Mouse (Mus musculus) lung, postnatal 14 days (tissue): ENCODE results near the gene Unc5c.

ENCODE experiments used
- DNase-seq: peaks from one replicate; pipeline ENCODE4 v3.0.0; 2021

Gene Unc5c

DNA sequence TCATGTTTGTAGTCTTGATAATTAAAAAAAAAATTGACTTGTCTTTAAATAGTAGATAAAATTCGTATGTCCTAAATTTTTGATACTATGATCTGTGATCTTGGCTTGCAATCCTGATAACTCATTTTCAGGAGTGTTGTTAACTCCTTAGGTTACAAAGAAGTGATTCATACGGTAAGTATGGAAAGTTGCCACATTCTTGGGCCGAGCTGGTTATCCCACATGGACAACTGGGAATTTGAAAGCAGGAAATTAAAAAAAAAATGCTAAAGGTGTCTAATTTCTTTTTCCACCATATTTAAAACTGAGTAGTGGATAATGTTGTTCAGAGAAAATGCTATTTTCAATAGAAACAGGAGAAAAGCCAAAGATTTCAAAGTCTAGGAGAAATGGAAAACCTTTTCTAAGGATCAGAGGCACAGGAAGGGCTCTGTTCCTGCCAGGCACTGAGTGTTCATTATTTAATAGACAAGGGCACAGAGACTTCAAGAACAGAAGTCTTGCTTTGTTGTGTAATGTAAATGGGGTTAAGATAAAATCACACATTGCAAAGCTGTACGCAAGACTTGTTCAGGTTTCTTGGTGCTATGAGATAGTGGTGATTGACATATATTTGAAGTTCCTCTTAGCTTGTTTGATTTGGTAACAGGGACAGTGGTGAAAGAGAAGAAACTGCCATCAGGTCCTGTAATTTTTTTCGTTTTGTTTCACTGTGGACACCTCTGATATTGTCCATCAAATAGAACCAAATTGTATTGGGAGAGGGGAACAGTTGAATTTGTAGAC, 46.4 kb downstream of the Unc5c start:
- DNase-seq = no peak

DNA sequence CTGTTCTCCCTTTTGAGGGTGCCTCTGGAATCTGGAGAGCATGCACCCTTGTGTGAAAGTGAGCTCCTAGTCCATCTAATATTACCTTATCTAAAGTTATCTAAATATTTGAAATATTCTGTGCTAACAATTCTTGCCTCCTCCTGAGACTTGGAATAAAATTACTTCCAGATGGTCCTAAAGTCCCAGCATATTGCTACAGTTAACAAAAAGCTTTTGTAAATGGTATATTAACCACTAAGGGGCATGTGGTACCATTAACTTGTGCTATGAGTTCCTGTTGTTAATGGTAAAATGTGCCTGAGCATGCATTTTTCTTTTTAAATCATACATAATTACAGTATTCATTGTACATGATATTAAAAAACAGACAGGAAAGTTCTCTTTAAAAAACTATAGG, 63.7 kb downstream of the Unc5c start:
- DNase-seq = no peak

DNA sequence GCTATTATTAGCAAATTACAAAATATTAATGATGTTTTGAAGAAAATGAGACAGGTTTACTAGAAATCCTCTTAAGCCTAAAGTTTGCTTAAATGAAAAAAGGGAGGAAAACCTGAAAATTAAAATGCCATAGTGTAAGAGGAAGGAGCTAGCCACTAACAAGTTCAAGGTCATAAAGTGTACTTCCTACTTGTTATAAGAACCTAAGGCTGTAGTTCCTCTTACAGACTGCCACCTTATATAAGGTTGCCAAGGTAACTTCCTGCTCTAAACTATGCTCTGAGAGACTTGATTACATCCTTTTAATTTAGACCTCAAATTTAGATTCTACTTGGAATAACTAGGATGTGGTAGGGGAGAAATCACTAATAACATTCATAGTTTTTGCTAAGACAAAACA, 64.6 kb downstream of the Unc5c start:
- no peak for DNase-seq

DNA sequence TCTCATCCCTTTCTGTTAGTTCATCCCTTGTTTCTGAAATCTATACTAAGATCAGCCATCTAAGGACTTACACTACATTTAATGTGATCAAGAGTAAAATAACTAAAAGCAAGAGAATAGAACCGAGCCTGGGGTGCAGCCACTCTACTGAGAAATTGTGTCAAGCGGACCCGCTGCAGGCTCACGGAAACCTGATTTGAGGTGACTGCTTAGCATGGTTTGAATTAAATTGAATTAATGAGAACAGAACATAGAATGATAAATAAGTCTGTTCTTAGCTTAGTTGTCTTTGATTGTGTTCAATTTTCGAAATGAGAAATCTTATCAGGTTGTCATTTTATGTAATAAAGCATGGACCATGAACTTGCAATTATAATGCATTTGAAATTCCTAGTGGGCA, 68.8 kb downstream of the Unc5c start:
- no peak for DNase-seq

DNA sequence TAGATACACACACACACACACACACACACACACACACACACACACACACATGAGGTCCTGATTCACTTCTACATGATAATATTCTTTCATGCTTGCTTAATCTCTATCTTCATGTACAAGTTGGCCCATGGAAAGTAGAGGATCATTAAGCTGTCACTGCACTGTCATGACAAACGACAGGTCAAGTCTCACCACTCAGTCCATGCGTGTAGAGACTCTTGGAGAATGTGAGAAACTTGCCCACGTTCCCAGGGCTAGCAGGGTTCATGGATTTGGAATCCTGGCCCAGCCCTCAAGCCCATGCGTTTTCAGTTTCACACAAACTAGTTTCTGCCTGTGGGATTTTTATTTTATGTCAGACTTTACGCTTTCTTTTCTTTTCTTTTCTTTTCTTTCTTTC, 71.8 kb downstream of the Unc5c start:
- DNase-seq = no peak

DNA sequence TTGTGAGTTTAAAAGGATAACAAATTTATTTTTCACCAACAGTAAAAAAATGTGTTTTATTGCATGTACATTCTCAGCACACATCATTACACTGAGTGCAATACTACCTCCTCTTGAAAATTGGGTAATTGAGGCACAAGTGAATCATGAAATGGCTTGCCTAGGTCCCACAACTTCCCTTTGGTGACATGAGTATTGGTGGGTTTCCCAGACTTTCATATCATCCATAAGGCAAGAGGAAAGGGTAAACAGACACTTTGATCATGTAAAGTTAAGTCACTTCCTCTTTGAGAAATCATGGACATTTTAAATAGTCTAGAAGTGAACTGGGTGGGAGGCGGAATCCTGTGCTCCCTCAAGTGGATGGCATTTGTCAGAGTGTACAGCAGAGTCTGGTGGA, 73.1 kb downstream of the Unc5c start:
- DNase-seq = no peak

DNA sequence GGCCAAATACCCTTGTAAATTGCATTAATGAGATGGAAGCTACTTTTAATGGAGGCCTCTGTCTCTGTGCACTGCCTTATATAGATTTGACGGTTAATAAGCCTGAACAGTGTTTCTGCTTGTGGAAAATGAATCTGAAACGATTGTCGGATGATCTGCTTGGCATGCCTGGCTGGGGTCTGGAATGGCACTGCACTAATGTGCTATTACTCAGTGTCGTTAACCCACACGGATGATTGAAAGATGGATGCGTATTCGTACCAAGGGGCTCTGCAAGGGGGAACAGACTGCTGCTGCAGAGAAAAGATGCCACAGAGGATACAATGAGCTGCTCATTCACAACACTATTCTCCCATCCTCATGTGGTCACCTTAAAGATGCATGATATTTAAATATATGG, 75.7 kb downstream of the Unc5c start:
- DNase-seq = no peak

DNA sequence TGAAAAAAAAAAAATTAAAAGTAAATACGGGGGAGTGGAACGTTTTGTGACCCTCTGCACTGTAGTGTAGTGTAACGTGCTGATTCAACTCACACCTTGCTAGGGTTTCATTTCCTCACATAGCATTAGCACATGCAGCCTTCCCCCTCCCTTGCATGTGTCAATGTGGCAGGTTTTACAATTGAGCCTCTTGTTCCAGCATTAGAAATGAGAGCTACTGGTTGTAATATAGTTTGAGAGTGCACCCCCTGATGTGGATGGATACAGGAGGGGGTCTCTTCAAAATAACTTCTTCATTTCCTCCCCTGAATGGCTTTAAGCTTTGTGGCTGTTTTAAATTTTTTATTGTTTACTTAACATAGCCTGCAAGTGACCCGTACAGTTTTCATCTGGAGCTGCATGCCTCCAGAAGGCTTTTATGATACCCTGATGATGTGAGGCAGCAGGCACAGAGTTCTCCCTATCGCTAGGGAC, 82.4 kb downstream of the Unc5c start:
- no peak for DNase-seq

DNA sequence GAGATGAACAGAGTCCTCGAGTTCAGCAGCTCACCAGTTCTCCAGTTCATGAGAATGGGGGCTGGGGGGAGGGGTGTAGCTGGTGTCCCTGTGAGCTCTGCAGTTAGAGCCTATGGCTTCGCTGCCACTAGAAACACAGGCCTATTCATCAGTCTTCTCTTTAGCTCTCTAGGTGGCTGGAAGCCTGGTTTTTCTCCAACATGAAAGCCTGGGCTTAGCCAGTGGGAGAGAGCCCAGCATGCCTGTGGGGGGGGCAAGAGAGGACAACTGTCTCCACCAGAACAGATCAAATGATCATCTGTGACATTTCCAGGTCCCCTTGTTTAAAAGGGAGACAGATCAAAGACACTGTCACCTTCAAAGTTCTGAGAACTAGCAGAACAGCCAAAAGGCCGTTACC, 84.6 kb downstream of the Unc5c start:
- DNase-seq = no peak

DNA sequence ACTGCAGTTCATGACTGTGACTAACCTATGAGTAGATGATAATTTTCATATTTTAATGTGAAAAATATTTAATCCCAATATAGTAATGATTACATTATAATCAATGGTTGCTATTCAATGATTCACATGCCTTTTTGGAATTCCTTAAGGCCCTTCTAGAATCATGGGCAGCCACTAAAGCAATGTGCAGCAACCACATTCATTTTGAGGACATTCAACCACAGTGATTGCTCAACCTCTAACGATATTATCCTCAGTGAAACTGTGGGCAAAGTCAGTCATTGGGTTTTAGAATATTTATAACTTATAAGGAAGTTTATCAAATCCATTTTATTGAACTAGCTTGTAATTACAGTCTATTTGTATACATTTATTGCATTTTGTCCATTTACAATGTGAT, 87.9 kb downstream of the Unc5c start:
- no peak for DNase-seq

DNA sequence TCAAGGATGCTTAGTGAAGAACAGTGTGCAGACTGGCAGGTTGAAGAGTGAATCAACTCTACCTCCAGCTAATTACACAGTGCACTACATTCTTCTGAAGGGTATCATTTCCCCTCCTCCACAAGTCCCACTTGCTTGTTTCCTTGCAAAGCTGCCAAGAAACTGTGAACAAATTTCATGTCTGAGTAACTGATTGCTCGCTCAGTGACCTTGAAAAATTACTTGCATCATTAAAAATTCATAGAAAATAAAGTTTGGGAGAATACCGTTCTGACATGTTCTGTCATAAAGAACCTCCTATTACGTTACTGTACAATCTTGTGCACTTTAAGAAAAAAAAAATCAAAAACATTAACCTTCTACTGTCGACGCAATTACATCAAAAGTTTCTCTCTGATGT, 92.1 kb downstream of the Unc5c start:
- no peak for DNase-seq

DNA sequence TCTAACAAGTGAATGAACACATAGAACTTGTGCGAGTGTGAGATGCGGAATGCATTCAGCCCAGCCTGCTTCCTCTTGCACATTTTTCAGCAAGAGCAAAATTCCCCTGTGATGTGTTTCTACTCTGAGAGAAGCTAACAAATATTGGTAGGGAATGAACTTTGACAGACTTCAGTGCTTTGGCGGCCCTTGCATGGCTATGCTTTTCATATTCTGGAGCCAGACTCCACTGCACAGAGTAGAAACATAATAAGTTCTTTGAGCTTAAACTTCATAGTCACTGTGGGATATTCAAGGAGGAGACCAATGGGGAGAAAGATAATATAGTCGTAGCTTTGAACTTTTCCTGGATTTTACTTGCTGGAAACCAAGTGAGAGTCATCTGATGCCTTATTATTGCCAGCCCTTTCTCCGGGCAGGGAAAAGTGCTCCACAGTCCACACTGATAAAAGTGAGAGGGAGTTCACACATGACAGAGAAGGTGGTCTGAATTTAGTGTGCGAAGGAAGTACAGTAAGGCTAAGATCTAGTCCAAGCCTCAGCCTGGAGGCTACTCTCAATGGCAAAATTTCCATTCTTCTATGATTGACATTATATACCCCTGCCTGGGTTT, 110.2 kb downstream of the Unc5c start:
- no peak for DNase-seq

DNA sequence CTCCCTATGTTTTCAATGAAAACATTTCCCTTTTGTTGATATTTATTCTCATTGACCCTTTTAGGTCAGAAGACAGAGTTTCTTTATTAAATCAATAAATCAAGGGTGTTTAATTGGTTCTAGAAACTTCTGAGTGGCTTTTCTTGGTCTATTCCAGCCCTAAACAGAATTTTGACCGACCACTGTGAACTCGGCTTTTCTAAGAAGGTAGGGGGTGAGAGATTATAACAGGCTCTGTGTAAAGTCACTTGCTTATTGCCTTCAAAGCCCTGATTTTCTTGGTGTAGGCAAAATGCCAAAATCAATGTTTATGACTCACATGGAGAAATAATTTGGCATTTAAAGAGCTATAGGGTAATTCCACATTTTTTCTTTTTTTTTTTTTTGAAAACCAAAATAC, 112.4 kb downstream of the Unc5c start:
- DNase-seq = no peak

DNA sequence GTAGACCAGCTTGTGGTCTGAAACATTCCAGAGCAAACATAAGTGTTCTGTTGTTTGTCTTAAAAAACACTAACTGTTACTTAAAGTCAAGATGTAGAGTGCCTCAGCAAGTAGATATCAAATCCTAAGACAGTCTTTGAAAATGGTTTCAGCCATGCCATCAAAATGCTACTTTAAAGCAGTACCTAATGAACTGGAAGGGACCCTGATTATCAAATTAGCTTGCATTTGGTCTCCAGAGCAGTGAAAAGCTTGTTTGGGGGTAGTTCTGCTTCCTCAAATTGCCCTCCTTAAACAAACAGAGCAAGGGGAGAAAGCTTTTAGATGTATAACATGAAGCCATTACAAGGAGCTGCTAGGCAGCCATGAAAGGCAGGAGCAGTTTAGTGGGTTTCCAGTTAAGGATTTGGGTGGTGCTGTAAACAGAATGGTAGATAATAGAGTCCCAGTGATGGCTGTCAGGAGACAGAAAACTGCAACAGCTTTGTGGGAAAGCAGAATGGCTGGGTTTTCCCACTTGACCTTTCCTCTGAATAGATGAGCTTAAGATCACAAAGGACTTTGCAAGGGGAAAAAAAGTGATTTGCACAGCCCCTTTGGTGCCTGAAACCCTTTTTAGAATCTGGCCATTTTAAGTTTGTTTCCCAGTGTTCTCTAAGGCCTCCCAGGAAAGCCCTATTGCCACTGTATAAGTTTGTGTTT, 116.3 kb downstream of the Unc5c start:
- DNase-seq = no peak

DNA sequence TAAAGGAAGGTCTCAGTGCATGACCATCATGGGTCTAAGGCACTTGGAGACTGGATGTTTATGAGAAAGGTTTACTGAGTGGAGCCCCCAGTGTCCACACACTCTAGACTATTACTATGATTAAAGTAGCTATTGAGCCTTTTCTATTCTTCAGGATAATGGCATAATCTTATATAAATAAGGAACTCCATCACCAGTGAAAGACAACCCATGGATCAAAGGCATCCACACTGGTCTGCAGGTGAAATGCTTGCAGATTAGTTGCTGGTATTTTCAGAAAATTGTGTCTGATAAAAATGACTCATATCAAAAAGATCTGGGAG, 116.8 kb downstream of the Unc5c start:
- no peak for DNase-seq

DNA sequence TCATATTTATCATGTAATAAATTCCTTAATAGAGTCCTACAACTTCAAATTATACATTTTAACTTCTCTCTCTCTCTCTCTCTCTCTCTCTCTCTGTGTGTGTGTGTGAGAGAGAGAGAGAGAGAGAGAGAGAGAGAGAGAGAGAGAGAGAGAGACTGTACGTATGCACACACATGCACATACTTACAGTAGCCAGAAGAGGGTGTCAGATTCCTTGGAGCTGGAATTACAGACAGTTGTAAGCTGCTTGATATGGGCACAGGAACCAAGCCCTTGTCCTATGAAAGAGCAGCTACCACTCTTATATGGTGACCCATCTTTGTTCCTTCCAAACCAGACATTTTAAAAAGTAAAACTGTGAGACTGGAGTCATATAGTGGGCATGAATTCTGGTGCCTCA, 118.2 kb downstream of the Unc5c start:
- no peak for DNase-seq

DNA sequence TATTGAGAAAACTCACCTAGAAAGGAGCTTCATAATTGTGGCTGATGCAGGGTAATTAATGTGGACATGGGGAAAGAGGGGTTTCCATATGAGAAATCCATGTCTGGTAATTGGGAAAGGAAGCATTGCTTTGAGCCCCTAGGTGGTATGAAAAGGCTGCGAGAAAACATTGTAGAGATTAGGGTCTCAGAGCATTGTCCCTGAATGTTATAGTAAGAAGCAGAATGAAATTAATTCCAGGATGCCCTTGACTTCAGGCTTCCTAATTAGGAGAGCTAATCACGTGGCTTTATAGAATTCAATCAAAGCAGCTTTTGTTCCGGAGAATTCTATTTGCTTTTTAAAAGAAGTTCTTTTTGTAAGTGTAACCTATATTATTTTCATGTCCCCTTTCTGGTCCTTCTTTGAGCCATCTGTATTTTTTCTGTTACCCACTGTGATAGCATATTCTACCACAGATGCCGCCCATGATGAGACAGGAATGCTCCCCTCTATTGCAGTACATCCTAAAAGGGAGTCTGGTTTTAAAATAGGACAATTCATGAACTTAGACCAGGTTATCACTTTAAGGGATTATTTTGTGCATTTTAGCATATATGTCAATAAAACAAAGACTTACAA, 124.5 kb downstream of the Unc5c start:
- no peak for DNase-seq

DNA sequence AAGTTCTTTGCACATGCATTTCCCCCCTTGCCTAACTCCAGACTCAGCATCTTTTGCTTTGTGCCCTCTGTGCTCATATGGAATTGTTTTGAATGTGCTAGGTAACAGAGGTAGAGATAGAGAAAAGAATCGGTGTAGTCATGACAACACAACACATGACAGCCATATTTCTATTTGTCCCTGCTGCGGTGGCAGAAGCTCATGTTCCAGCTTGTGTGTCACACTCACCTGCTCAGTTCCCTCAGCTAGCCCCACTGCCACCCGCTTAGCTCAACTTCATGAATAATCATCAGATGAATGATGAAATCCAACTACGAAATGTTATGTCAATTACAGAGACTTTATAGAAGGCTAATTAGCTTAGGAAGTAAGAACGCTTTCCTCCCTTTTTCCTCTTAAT, 128.2 kb downstream of the Unc5c start:
- no peak for DNase-seq

DNA sequence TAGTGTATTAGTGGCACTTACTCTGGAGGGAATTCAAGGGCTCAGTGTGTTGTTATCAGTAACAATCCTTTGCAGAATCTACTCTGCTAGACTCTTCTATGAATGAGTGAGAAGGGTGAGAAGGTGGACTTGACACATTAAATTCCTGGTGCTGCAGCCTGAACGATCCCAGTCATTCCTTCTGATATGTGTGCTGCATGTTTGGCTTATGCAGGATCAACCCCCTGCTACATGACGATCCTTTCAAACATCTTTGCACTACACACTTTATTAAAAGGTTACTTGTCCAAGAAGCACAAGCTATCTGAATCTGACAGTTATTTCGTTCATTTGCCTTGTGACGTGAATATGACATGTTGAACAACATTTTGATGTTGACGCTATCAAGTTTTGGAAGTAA, 129.1 kb downstream of the Unc5c start:
- DNase-seq = no peak

DNA sequence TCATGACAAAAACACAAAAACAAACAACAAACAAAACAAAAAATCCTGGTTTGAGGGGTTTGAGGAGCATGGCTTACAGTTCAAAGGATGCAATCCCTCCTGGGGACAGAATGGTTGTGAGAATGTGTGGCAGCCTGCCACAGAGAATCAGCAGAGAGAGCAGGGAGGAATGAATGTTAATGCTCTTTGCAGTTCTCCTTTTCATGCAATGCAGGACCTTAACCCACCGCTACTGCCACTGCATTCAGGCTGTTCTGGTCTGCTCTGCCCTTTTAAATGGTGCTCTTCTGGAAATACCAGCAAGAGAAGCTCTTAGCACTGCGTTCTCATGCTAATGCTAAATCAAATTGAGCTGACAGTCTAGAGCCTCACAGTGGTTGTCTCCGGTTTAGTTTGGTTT, 130.1 kb downstream of the Unc5c start:
- DNase-seq = no peak

DNA sequence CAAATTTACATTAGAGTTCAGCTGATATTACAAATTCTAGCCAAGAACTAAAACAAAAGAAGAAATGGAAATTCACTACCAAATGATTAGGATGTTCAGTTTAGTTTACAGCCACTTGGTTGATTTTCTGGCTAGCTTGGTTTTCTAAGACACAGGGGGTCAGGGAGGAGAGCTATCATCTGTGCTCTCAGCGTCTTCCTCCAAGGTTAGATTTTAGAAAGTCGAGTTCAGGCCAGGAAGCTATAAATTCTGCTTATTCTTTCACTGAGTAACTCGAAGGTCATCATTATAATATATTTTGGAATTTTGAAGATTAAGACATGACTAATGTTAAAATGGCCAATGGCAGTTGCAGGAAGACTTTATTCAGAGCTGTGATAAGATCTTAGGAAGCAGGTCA, 131.4 kb downstream of the Unc5c start:
- DNase-seq = no peak

DNA sequence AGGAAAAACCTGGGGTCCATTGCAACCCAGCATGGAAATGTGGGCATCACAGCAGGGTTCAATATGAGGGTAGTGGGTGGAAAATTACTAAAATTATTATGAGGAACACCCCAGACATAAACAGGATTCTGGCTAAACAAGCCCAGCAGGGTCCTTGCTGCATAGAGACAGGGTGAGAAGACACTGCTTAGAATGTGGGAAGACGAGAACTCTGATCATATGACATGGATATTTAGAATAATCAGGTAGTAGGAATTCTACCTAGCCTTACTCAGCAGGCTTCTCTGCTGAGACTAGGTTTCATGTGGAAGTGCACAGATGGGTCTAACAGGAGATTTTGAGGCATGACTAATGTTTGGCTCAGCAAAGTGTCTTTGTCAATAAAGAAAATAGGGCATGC, 131.9 kb downstream of the Unc5c start:
- DNase-seq = no peak

DNA sequence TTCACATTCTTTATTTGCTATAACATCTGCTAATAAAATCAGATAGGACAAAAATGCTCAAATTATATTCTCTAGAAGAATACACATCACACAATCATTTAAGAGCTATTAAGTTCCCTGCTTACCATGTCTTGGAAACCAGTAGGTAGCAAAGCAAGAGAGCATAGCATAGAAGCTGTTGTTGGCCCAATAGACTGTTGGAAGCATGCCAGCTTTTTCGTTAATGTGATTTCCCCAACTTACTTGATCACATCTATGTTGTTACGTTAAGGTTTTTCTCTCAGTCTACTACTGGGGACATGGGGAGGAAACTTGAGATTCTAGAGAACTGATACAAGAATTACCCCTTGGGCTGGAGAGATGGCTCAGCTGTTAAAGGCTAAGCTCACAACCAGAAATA, 133.0 kb downstream of the Unc5c start:
- DNase-seq = no peak

DNA sequence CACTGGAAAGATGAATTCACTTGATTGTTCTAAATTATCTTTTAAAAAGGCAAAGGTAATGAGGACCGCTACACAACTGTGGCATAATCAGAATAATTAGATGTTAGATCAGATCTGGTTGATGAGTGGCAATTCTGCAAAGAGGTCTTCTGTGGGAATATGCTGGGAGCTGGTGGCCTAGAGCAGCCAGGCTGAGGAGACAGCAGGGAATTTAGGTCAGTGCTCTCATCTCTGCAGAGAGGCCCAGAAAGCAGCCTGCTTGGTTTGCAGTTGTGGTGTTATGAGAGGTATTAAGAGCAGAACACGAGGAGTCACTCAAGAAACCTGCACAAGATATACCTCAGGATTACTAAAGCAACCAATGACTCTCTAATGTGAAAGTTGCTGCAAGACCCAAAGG, 133.9 kb downstream of the Unc5c start:
- DNase-seq = no peak
